Mouse (Mus musculus) forebrain, embryonic 14.5 days (tissue): ENCODE data around the gene Adora3. TPM values are rescaled to one million over a fixed set of nuclear protein-coding genes. Genes with fewer than 3 reads are reported as not detected.

Experiments
- ATAC-seq: fragments of 200-750 bp; cut with Nextera tagmentation; 2 replicates; pipeline ENCODE4 v1.8.0; 2017; ENCODE audit warnings: mild to moderate bottlenecking, moderate library complexity
- DNase-seq: peaks from one replicate; pipeline ENCODE4 v3.0.0-alpha.2; 2015; ENCODE audit warnings: low spot score
- H3K27ac ChIP-seq: fragments of 300-500 bp; sonication (generic); 2 replicates; pipeline ENCODE4 v1.5.1; 2014; ENCODE audit warnings: low read depth, mild to moderate bottlenecking, control low read depth, low read length, moderate library complexity
- H3K27me3 ChIP-seq: fragments of 300-500 bp; sonication (generic); replicated peaks from 2 replicates; pipeline ENCODE4 v1.6.1; 2014; ENCODE audit warnings: low read length, control low read depth, mixed read lengths; ENCODE audit not compliant: control insufficient read depth, insufficient read depth
- H3K36me3 ChIP-seq: fragments of 300-500 bp; sonication (generic); 2 replicates; pipeline ENCODE4 v1.6.1; 2014; ENCODE audit warnings: low read length, control low read depth; ENCODE audit not compliant: control insufficient read depth, insufficient read depth
- H3K4me1 ChIP-seq: fragments of 300-500 bp; sonication (generic); 2 replicates; pipeline ENCODE4 v1.6.1; 2014; ENCODE audit warnings: antibody characterized with exemption, low read length, control low read depth; ENCODE audit not compliant: control insufficient read depth, insufficient read depth
- H3K4me2 ChIP-seq: fragments of 300-500 bp; sonication (generic); 2 replicates; pipeline ENCODE4 v1.6.1; 2014; ENCODE audit warnings: mild to moderate bottlenecking, control low read depth, low read length
- H3K4me3 ChIP-seq: fragments of 300-500 bp; sonication (generic); 2 replicates; pipeline ENCODE4 v1.5.1; 2014; ENCODE audit warnings: low read depth, low read length, control low read depth
- H3K9ac ChIP-seq: fragments of 300-500 bp; sonication (generic); 2 replicates; pipeline ENCODE4 v1.6.1; 2014; ENCODE audit warnings: mild to moderate bottlenecking, low read length, control low read depth, moderate library complexity
- H3K9me3 ChIP-seq: fragments of 300-500 bp; sonication (generic); replicated peaks from 2 replicates; pipeline ENCODE4 v1.6.1; 2016; ENCODE audit warnings: low read length, control low read depth, mixed read lengths; ENCODE audit not compliant: control insufficient read depth
- whole genome bisulfite sequencing: fragments of 180-500 bp; shearing (Covaris S2); extraction: QIAGEN DNeasy Blood & Tissue Kit; methylation state at CpG from one replicate; pipeline ENCODE4 v1.1.7; 2014; 5-methylcytosine and 5-hydroxymethylcytosine counted together
- polyA plus RNA-seq: library from polyadenylated mRNA; unstranded; fragments of >200 nt; fragmentation: Nextera tagmentation; extraction: Ambion mirVana; gene quantifications from 2 replicates; pipeline ENCODE4 v1.2.1, GENCODE M21; 2014

Adora3 gene
- polyA plus RNA-seq, 1 experiment from 2014 or later: 0.11 TPM

DNA sequence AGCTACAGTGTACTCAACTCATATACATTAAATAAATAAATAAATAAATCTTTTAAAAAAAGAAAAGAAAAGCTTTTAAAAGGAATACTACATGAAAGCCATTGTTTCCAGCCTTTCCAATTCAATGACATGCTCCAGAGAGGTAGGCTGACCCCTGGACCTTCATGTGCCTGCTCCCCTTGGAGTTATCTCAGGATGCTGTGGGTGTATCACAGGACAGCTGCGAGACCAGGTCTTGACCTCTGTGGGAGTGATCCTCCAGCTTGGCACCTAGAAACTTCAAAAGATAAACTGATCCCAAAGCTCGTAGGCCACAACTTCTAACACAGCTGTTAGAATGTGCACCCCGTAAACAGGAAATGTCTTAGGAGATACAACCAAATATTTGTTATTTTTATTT is 32.0 kb upstream of the Adora3 start:
- no peaks in the 10 kb centered on the region for H3K27me3 ChIP-seq
- no peak overlapping the region for H3K9ac ChIP-seq
- ATAC-seq: no peak
- H3K9me3 ChIP-seq: no peaks in the 10 kb centered on the region
- no peaks in the 10 kb centered on the region for H3K36me3 ChIP-seq
- no peaks in the 10 kb centered on the region for H3K4me1 ChIP-seq
- H3K4me3 ChIP-seq: no peak overlapping the region
- H3K27ac ChIP-seq: no peak overlapping the region
- WGBS: 92% methylated on average over 3 of the region's 3 CpGs
- no peak overlapping the region for H3K4me2 ChIP-seq
- DNase-seq: no peak

DNA sequence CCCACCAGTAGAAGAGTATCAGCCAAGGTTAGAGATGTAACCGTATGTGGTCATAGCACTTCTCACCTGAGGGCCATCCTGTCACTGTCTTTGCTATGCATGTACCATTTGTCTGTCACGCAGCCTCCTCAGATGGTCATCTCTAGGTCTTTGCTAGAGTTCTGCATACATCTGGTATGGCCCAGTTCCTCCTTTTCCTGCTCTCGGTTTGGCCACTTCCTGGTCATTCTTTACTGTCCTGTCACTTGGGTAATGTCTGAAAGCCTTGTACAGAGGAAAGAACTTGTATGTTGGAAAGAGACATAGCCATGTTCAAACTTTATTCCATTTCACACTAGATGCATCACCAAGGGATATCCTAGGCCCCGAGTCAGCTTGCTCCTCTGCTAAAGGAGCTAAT is 30.8 kb upstream of the Adora3 start:
- no peaks in the 10 kb centered on the region for H3K4me1 ChIP-seq
- no peak for ATAC-seq
- WGBS: 91% methylated on average over 4 of the region's 4 CpGs
- no peak overlapping the region for H3K4me2 ChIP-seq
- H3K9me3 ChIP-seq: no peaks in the 10 kb centered on the region
- no peaks in the 10 kb centered on the region for H3K27me3 ChIP-seq
- H3K27ac ChIP-seq: no peak overlapping the region
- H3K9ac ChIP-seq: no peak overlapping the region
- no peak for DNase-seq
- H3K36me3 ChIP-seq: no peaks in the 10 kb centered on the region
- H3K4me3 ChIP-seq: no peak overlapping the region

DNA sequence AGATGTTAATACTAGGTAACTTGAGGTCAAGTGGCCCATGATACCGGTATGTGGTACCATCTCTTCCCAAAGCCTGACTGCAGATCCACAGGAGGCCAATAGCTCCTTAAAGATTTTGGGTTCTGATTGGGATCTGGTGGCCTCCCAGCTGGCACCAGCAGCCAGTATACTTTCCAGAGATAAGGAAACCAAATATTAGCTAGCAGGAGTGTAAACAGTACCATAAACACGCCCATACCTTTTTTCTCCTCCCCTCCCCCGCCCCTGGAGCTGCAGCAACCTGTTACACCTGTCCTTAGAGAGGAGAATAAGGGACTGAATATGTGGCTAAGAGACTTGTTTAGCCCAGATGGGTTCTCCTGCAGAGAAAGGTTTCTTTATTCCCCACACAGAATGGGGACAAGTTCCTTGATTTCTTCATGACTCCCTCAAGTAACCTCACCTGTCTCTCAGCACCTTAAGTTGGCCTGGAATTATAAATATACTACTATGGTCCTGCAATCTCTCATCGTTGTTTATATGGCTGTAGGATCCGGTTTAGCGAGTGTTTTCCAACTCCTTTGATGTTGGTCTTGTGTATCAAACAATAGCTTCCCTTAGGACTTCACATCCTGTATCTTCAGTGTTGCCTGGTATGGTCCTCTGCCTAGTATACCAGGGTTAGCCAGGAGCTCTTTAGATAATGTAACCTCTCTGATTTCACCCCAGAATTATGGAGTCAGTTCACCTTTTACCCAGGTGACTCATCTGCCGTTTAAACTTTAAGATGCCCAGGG is 24.2 kb upstream of the Adora3 start:
- no peak for DNase-seq
- Histone ChIP-seq H3K4me2 (no peak overlapping the region), H3K27ac (no peak overlapping the region), H3K9me3 (no peaks in the 10 kb centered on the region), H3K9ac (no peak overlapping the region), H3K27me3 (no peaks in the 10 kb centered on the region), H3K4me1 (no peaks in the 10 kb centered on the region), H3K36me3 (no peaks in the 10 kb centered on the region), H3K4me3 (no peak overlapping the region)
- WGBS: 79% methylated on average over 7 of the region's 7 CpGs
- ATAC-seq: no peak

DNA sequence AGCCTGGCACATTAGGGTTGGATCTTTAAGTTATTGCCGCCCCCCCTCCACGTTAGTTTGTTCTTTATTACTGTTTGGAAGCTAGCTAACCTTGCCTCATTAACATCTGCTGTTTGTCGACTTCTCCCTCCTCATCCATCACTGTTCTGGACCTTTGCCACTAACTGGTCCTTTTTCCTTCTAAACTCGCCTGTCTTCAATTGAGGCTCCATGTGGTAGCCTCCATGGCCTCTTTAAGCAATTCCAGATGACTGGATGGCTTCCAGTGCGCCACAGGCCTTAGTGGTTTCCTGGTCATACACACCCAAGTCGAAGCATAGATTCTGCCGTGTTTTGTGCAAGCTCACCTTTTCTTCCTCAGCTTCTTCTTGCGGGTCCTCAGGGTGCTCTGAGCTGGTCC is 16.9 kb upstream of the Adora3 start:
- H3K4me2 ChIP-seq: no peak overlapping the region
- ATAC-seq: no peak
- no peak for DNase-seq
- H3K9ac ChIP-seq: no peak overlapping the region
- no peaks in the 10 kb centered on the region for H3K36me3 ChIP-seq
- no peaks in the 10 kb centered on the region for H3K9me3 ChIP-seq
- H3K27ac ChIP-seq: no peak overlapping the region
- WGBS: 78% methylated on average over 8 of the region's 8 CpGs
- no peaks in the 10 kb centered on the region for H3K27me3 ChIP-seq
- H3K4me3 ChIP-seq: no peak overlapping the region
- no peaks in the 10 kb centered on the region for H3K4me1 ChIP-seq

DNA sequence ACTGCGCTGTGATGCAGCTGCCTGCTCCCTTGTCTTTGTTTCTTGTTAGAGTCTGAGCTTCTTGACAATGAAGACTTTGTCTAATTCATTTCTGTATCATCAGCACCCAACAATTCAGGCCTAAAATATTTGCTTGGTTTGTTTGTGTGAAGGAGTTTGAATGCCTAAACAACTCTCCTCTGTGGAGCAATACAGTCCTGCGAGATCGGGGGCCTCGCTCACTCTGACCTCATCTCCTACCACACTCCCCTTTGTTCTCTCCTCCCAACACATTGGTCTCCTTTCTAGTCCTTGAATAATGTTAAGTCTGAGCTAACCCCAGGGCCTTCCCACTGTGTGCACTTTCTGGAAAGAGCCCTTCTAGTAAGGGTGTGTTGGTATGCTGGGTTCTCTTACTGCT is 15.9 kb upstream of the Adora3 start:
- no peaks in the 10 kb centered on the region for H3K27me3 ChIP-seq
- no peaks in the 10 kb centered on the region for H3K9me3 ChIP-seq
- DNase-seq: no peak
- no peak overlapping the region for H3K27ac ChIP-seq
- no peak for ATAC-seq
- H3K4me1 ChIP-seq: no peaks in the 10 kb centered on the region
- H3K4me3 ChIP-seq: no peak overlapping the region
- 46% methylated on average over 4 of the region's 4 CpGs for WGBS
- no peak overlapping the region for H3K9ac ChIP-seq
- no peaks in the 10 kb centered on the region for H3K36me3 ChIP-seq
- no peak overlapping the region for H3K4me2 ChIP-seq

DNA sequence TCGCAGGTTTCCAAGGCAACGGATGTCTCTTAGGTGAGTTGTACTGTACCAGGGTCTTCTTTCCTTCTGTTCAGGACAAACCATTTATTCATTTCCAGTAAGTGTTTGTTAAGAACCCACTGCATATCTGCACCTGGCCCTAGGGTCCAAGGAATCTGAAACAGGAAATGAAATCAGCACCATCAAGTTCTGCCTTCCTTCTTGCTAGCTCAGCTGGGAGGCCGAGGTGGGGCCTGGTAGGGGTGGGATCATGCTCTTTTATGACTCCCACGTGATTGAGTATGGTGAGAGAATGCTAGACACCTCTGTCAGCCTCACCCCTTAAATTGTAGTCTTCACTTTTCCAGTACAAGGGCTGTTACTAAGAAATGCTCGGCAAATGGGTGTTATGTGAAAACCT is 13.1 kb upstream of the Adora3 start:
- Histone ChIP-seq H3K36me3 (no peaks in the 10 kb centered on the region), H3K4me3 (no peak overlapping the region), H3K27me3 (no peaks in the 10 kb centered on the region), H3K9ac (no peak overlapping the region), H3K9me3 (no peaks in the 10 kb centered on the region), H3K27ac (no peak overlapping the region), H3K4me1 (no peaks in the 10 kb centered on the region), H3K4me2 (no peak overlapping the region)
- DNase-seq (no peak), ATAC-seq (no peak)
- WGBS: 79% methylated on average over 5 of the region's 5 CpGs

DNA sequence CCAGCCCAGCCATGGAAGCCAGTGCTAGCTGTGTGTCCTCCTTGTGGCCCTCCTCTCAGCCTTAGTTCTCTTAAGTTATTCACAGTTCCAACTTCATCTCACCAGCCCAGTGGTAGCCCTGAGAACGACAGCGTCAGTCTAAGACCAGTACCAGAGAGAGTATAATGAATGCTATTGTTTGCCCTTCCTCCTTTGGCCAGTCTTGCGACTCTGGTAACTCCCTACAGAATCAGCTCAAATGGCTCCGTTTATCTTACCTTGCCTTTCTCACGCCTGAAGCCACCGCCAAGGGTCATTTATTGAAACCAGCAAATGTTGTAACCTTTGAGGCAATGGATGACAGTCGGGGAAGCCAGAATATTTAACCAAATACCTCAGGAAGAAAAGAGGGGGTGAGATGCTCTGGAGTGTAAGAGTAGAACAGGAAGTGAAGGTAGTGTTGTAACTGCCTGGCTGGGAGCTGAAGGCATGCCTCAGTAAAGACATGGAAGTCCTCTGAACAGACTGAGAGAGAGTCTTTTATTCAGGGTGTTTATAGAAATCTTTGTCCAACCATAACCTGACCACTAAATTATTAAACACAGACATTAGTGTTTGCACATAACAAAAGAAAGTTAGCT is 8.8 kb upstream of the Adora3 start:
- Histone ChIP-seq H3K9ac (no peak overlapping the region), H3K27ac (no peak overlapping the region), H3K4me1 (no peaks in the 10 kb centered on the region), H3K4me3 (no peak overlapping the region), H3K9me3 (no peaks in the 10 kb centered on the region), H3K4me2 (no peak overlapping the region), H3K36me3 (no peaks in the 10 kb centered on the region), H3K27me3 (no peaks in the 10 kb centered on the region)
- DNase-seq (no peak), ATAC-seq (no peak)
- WGBS: 38% methylated on average over 7 of the region's 7 CpGs

DNA sequence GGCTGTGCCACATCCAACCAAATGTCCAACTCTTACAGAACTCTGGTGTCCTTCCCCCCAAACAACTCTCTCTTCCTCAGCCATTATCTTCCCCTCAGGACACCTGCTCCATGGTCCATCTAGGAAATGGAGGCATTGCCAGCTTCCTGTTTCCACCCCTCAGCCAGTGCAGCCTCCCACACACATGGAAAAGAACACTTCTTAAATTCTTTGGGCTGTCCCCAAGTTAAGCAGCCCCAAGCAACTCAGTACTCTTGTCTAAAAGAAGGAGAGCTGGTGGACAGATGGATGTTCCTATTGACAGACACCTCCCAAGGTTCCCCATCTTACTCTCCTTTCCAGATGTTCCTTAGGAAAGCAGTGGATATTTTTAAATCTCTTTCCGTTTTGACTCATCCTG is 6.5 kb upstream of the Adora3 start:
- Histone ChIP-seq H3K27ac (no peak overlapping the region), H3K4me3 (no peak overlapping the region), H3K27me3 (no peaks in the 10 kb centered on the region), H3K9me3 (no peaks in the 10 kb centered on the region), H3K36me3 (no peaks in the 10 kb centered on the region), H3K4me2 (no peak overlapping the region), H3K9ac (no peak overlapping the region), H3K4me1 (no peaks in the 10 kb centered on the region; the same call in 1 of the 2 replicates)
- WGBS: 75% methylated on average over 1 of the region's 1 CpGs
- no peak for DNase-seq
- ATAC-seq: no peak

DNA sequence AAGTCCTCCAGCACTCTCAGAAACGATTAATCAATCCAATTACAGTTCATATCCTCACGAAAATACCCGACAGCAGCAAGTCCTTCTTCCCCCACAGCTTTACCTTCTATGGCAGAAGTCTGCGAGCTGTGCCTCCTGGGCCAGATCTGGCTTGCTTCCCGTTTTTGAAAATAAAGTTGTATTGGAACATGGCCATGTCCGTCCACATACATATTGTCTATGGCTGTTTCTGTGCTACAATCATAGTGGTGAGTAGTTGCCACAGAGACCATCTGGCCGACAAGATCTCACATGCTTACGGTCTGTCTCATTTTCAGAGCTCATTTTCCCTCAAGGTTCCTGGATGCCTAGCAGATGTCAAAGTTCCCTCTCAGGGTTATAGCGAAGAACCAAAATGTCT is 5.5 kb upstream of the Adora3 start:
- Histone ChIP-seq H3K9me3 (no peaks in the 10 kb centered on the region), H3K36me3 (no peaks in the 10 kb centered on the region), H3K4me2 (no peak overlapping the region), H3K4me1 (no peaks in the 10 kb centered on the region; the same call in 1 of the 2 replicates), H3K4me3 (no peak overlapping the region), H3K27me3 (no peaks in the 10 kb centered on the region), H3K27ac (no peak overlapping the region), H3K9ac (no peak overlapping the region)
- 85% methylated on average over 9 of the region's 9 CpGs for WGBS
- ATAC-seq (no peak), DNase-seq (no peak)
